In genomic region chr7:133234326-133234725, GRCm38 (mm10) we compare ENCODE assay signal across 20 mouse cellular contexts.
A peak's percentile ranks its signal among the peaks of the same experiment; 100 is the strongest.
DNase-seq lines count a peak whose midpoint lies in the region; ATAC-seq lines count a peak whose summit lies in the region.
"Had no signal": no experiment of that assay in that cellular context is flagged by ENCODE, and none has a peak within 500 bp of the region (broad histone marks: within the 10 kb centered on the region; RNA-seq: fewer than 3 reads in every experiment).

No protein-coding gene starts in this region.

- H3K4me1 ChIP-seq in intestine, embryonic 15.5 days (replicated peaks) = no peaks in the 10 kb centered on the region
- H3K4me1 ChIP-seq: forebrain, embryonic 12.5 days; hindbrain, embryonic 12.5 days had no signal

- no peak overlapping the region for H3K4me2 ChIP-seq in intestine, embryonic 15.5 days (replicated peaks)
- H3K4me2 ChIP-seq: embryonic facial prominence, embryonic 13.5 days; forebrain, embryonic 12.5 days; hindbrain, embryonic 12.5 days had no signal

- no peak overlapping the region for H3K9ac ChIP-seq in intestine, embryonic 15.5 days
- H3K9ac ChIP-seq: embryonic facial prominence, embryonic 13.5 days; forebrain, embryonic 12.5 days; hindbrain, embryonic 12.5 days had no signal

- H3K36me3 ChIP-seq in intestine, embryonic 15.5 days = no peaks in the 10 kb centered on the region
- H3K36me3 ChIP-seq: embryonic facial prominence, embryonic 13.5 days; forebrain, embryonic 12.5 days; heart, embryonic 10.5 days; hindbrain, embryonic 12.5 days had no signal

- 75% methylated on average over 5 of the region's 5 CpGs for WGBS in intestine, embryonic 15.5 days

- H3K4me3 ChIP-seq in intestine, embryonic 15.5 days (replicated peaks) = no peak overlapping the region
- H3K4me3 ChIP-seq: embryonic facial prominence, embryonic 13.5 days; forebrain, embryonic 12.5 days; heart, embryonic 10.5 days; hindbrain, embryonic 12.5 days had no signal

- DNase-seq in layer of hippocampus, adult 18-20 months (ENCODE audit: low spot score in 2 of 2) = peak; percentile 8 to 10
- DNase-seq in layer of hippocampus, postnatal 14 days (ENCODE audit: low spot score in 2 of 2) = no peak
- DNase-seq in right cerebral cortex, adult 18-20 months = peak; percentile 27
- DNase-seq in right cerebral cortex, postnatal 4 days = no peak
- DNase-seq in right cerebral cortex, postnatal 25 days = peak; percentile 46
- DNase-seq in spleen, postnatal 36 days (ENCODE audit: low spot score in 2 of 2) = no peak
- DNase-seq: adrenal gland, postnatal 14 days; cerebellum, adult 18-20 months; cerebellum, adult 9-11 months; cerebellum, postnatal 36 days; gastrocnemius, postnatal 36 days; heart, adult 18-20 months; heart, postnatal 10 days; heart, postnatal 4 days had no signal

- no peak overlapping the region for H3K27ac ChIP-seq in intestine, embryonic 15.5 days
- H3K27ac ChIP-seq: embryonic facial prominence, embryonic 13.5 days; forebrain, embryonic 12.5 days; heart, embryonic 10.5 days; hindbrain, embryonic 12.5 days had no signal

- no peaks in the 10 kb centered on the region for H3K9me3 ChIP-seq in intestine, embryonic 15.5 days
- H3K9me3 ChIP-seq: embryonic facial prominence, embryonic 13.5 days; forebrain, embryonic 12.5 days; heart, embryonic 10.5 days; hindbrain, embryonic 12.5 days had no signal

- no peak for ATAC-seq in intestine, embryonic 15.5 days
- ATAC-seq: forebrain, embryonic 16.5 days had no signal

- H3K27me3 ChIP-seq in intestine, embryonic 15.5 days (replicated peaks) = no peaks in the 10 kb centered on the region
- H3K27me3 ChIP-seq: embryonic facial prominence, embryonic 13.5 days; forebrain, embryonic 12.5 days; hindbrain, embryonic 12.5 days had no signal

Comparison
In these comparisons a context has a peak if more than half of its experiments do, and no peak if none do; other contexts are left out.
1. DNase-seq: peak in layer of hippocampus, adult 18-20 months (2 of 2), right cerebral cortex, adult 18-20 months (single experiment) and right cerebral cortex, postnatal 25 days (single experiment); none in layer of hippocampus, postnatal 14 days (0 of 2), right cerebral cortex, postnatal 4 days (single experiment) and spleen, postnatal 36 days (0 of 2).